Mouse (Mus musculus): Measurements from ENCODE around the gene Erbb3.

The Erbb3 gene

DNA sequence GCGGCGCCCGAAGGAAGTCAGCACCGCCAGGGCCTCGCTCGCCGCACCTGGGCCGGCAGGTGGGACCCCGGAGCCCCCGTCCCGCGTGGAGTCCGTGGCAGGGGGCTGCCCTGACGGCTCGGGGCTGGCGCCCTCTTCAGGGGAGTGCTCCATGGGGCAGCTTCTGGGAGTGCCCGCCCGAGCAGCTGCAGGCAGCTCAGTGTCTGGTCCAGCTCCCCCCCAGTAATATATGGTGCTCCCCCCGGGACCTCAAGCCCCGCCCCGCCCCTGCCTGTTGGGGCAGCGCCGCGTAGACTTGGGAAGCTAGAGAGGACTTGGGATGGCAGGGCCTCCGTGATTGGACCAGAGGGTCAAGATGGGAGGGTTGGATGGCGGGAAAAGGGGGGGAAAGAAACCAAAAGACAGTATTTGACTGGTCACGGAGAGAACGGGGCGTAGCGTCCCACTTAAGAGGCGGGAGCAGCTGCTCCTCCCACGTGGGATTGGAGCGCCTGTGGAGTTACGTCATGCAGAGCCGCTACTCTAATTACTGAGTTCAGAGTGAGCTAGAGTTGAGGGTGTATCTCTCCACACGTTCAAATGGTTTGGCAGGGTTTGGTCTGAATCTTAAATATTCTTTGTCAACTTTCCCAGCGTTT is 63.7 kb downstream of the Erbb3 start, which contains the start of gene Esyt1:
Gene Esyt1, minus strand, starts transcription at position 201 of the 638 bp plus-strand sequence.
- peak; percentile 99 for DNase-seq

DNA sequence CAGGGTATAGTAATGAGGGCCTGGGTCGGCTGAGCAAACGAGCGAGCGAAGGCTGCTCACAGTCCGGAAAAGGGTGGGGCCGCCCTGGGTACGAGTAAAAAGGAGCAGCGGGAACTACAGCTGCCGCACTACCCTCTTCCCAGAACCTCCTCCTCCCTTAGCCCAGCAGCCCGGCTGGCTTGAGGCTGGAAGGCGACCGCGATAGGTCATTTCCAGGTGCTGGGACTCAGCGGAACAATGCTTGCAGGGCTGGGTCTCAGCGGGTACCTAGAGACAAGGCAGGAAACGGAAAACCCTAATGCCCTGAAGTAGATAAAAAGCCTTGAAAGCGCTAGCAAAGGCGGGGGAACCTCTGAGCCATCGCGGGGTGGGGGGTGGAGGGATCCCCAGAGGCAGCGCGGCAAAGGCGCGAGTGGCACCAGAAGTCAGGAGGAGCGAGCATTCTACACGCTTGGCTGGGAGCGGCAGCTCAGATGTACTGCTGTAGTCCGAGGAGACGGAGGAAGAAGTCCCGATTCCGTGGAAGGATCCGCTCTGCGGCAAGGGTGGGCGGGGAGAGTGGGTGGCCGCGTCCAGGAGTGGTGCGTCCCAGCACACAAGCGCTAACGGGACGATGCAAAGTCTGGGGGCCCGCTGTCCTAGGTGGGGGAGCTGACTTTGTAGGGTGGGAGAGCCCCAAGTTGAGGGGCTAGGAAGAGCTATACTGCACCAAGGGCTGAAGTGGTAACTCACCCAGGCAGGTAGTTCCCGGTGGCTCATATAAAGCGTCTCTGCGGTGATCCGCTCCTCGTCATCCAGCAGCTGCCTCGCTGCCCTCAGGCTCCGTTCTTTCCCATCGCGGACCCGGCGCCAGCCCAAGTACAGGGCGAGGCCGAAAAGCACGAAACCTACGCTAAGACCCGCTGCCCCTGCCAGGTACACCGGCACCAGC is 64.5 kb downstream of the Erbb3 start:
- DNase-seq, result peak; percentile 82

DNA sequence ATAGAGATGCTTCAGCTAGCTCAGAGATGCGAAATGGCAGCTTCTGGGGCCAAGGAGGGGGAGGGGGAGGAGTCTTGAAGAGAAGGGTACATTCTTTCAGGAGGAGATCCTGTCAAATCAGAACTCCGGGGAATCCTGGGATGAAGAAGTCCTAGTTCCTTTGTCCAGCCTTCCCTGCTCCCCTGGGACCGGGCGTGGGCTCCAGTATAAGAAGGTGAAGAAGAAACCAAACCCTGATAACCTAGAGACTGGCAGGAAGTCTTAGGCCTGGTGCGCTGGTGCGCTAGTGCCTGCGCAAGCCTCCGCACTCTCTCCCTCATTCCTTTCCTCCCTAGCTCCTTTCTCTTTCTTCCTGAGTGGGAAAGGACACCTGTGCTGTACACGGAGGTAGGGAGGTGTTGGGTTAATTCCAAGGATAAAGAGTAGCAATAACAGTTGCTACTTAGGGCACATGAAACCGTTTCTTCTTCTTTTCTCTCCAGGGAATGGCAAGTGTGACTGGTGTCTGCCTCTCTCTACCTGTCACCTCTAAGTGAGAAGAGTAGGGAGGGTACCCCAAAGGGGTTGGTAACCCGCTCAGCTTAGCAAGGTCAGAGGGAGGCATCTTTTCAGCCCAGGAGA is 65.2 kb downstream of the Erbb3 start:
- peak; percentile 51 for DNase-seq

DNA sequence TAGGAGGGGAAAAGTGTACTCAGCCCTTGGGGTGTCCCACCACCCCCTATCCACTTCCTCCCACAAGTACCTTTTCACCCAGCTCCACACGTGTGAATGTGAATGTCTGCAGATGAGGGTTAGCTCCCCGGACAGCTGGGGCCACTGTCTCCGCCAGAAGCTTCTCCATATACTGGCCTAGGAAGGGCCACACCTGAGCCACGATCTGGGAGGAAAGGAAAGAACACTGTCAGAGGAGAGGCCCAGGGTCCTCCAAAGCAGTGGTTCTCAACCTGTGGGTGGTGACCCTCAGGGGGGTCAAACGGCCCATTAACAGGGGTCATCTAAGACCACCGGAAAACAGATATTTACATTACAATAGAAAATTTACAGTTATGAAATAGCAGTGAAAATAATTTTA is 67.1 kb downstream of the Erbb3 start:
- no peak for DNase-seq

DNA sequence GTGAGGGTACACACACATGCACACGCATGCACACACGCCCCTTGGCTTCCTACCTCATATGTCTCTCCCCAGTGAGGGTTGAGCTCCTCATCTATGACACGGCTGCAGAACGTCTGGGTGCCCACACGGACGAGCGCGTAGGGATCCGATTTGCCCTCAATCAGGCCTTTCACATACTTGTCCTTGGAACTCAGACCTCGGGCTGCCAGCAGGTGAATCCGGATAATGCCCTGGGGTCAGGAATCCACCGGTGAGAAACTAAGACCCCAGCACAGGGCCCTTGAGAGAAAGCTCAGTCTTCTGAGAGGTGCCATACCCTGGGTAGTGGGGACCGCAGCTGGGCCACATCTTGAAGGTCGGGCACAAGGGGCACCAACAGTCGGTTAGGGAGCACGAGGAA is 68.9 kb downstream of the Erbb3 start:
- DNase-seq, result no peak

DNA sequence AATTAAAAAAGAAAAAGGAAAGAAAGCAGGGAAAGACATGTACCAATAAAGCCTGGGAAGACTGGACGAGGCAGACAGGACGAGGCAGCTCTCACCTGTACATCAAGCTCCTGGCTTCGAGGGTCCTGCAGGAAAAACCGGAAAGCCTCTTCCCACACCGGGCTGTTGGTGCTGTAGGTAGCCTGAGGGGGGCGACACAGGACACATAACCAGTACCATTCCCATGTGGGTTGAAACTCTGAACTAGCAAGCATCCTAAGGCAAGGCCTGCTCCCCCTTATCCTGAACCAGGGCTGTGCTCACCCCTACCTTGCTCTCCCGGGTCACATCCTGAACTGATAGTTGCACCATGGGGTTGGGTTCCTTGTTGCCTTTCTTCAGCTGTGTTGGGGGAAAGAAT is 70.6 kb downstream of the Erbb3 start:
- DNase-seq, result peak; percentile 58
